Mouse (Mus musculus) MEL (cell line): Measurements from ENCODE around the gene Zfp110. TPM values are rescaled to one million over a fixed set of nuclear protein-coding genes. Genes with fewer than 3 reads are reported as not detected.
"Not testable (repeated sequence)": the region's sequence is repeated elsewhere in the genome, so short reads cannot be mapped to it uniquely, and the experiment has no call there.

Source experiments
- DNase-seq: peaks from one replicate; pipeline ENCODE4 v3.0.0; 2011; ENCODE audit warnings: low read depth, low spot score
- H3K27ac ChIP-seq: 2 replicates; pipeline ENCODE4 v1.5.1; 2012; ENCODE audit warnings: low read depth, mild to moderate bottlenecking, control low read depth, low read length, moderate library complexity; ENCODE audit not compliant: control insufficient read depth
- H3K27me3 ChIP-seq, 2 experiments: fragments of 150-350 bp in 1 of 2; sonication (generic) in 1 of 2; 2 replicates each; pipeline ENCODE4 v1.6.1; 2012; ENCODE audit warnings: low read length in 2 of 2, mild to moderate bottlenecking in 2 of 2, improper control_type of control experiment in 1 of 2, moderate library complexity in 1 of 2; ENCODE audit not compliant: insufficient read depth in 2 of 2, control insufficient read depth in 1 of 2
- H3K36me3 ChIP-seq, 2 experiments: 2 replicates each; pipeline ENCODE4 v1.6.1; 2012 to 2014; ENCODE audit warnings: low read length in 2 of 2, improper control_type of control experiment in 1 of 2, inconsistent platforms in 1 of 2, mild to moderate bottlenecking in 1 of 2; ENCODE audit not compliant: insufficient read depth in 2 of 2, control insufficient read depth in 1 of 2
- H3K4me1 ChIP-seq, 2 experiments: fragments of 150-350 bp in 1 of 2; sonication (generic) in 1 of 2; 2 replicates each; pipeline ENCODE4 v1.6.1; 2012; ENCODE audit warnings: low read length in 2 of 2, improper control_type of control experiment in 1 of 2, mild to moderate bottlenecking in 1 of 2; ENCODE audit not compliant: insufficient read depth in 2 of 2, control insufficient read depth in 1 of 2
- H3K4me3 ChIP-seq, 2 experiments: fragments of 150-350 bp in 1 of 2; sonication (generic) in 1 of 2; 2 replicates each; pipeline ENCODE4 v1.5.1; 2012; ENCODE audit warnings: low read depth in 2 of 2, low read length in 2 of 2, mild to moderate bottlenecking in 2 of 2, moderate library complexity in 2 of 2, control low read depth in 1 of 2, improper control_type of control experiment in 1 of 2; ENCODE audit not compliant: control insufficient read depth in 1 of 2, insufficient read depth in 1 of 2
- H3K79me2 ChIP-seq: 2 replicates; pipeline ENCODE4 v1.6.1; 2012; ENCODE audit warnings: mild to moderate bottlenecking, low read length, moderate library complexity; ENCODE audit not compliant: control insufficient read depth, poor library complexity, insufficient read depth
- H3K9ac ChIP-seq: 2 replicates; pipeline ENCODE4 v1.6.1; 2012; ENCODE audit warnings: low read depth, mild to moderate bottlenecking, control low read depth, low read length, moderate library complexity; ENCODE audit not compliant: control insufficient read depth, poor library complexity, severe bottlenecking
- H3K9me3 ChIP-seq: fragments of 150-350 bp; sonication (generic); replicated peaks from 2 replicates; pipeline ENCODE4 v1.6.1; 2012; ENCODE audit warnings: mild to moderate bottlenecking, low read length, improper control_type of control experiment, moderate library complexity; ENCODE audit not compliant: insufficient read depth
- BHLHE40 ChIP-seq: IDR thresholded peaks from 2 replicates; pipeline ENCODE4 v1.6.1; 2012; ENCODE audit warnings: low read depth, mild to moderate bottlenecking, inconsistent platforms, low read length, improper control_type of control experiment, borderline replicate concordance
- CHD2 ChIP-seq: IDR thresholded peaks from 2 replicates; pipeline ENCODE4 v1.6.1; 2011; ENCODE audit warnings: low read length, improper control_type of control experiment
- E2F4 ChIP-seq: IDR thresholded peaks from 2 replicates; pipeline ENCODE4 v1.6.1; 2011; ENCODE audit warnings: low read depth, low read length, improper control_type of control experiment, borderline replicate concordance
- EP300 ChIP-seq, 2 experiments: IDR thresholded peaks; 2 replicates each; pipeline ENCODE4 v1.6.1; 2011; ENCODE audit warnings: improper control_type of control experiment in 2 of 2, low read length in 2 of 2, low read depth in 1 of 2, mild to moderate bottlenecking in 1 of 2
- ETS1 ChIP-seq: IDR thresholded peaks from 2 replicates; pipeline ENCODE4 v1.6.1; 2012; ENCODE audit warnings: low read depth, mild to moderate bottlenecking, inconsistent platforms, low read length, improper control_type of control experiment, moderate library complexity
- GABPA ChIP-seq: IDR thresholded peaks from 2 replicates; pipeline ENCODE4 v1.6.1; 2012; ENCODE audit warnings: low read depth, mild to moderate bottlenecking, inconsistent platforms, low read length, improper control_type of control experiment, moderate library complexity
- KAT2A ChIP-seq: conservative IDR thresholded peaks from 2 replicates; pipeline ENCODE4 v1.6.1; 2012; ENCODE audit warnings: low read depth, low read length, improper control_type of control experiment, inconsistent platforms
- MAFK ChIP-seq: IDR thresholded peaks from 2 replicates; pipeline ENCODE4 v1.6.1; 2011; ENCODE audit warnings: low read depth, mild to moderate bottlenecking, low read length, improper control_type of control experiment, borderline replicate concordance
- MYC ChIP-seq: IDR thresholded peaks from 2 replicates; pipeline ENCODE4 v1.6.1; 2011; ENCODE audit warnings: low read depth, mild to moderate bottlenecking, low read length, improper control_type of control experiment, moderate library complexity
- NRF1 ChIP-seq: IDR thresholded peaks from 2 replicates; pipeline ENCODE4 v1.6.1; 2014; ENCODE audit warnings: low read depth, mild to moderate bottlenecking, inconsistent platforms, low read length, improper control_type of control experiment, moderate library complexity; ENCODE audit not compliant: poor library complexity, insufficient read depth, severe bottlenecking
- POLR2A ChIP-seq, 2 experiments: IDR thresholded peaks; 2 replicates each; pipeline ENCODE4 v1.6.1; 2011 to 2012; ENCODE audit warnings: low read length in 2 of 2, mild to moderate bottlenecking in 2 of 2, control low read depth in 1 of 2, improper control_type of control experiment in 1 of 2, low read depth in 1 of 2, moderate library complexity in 1 of 2; ENCODE audit not compliant: control insufficient read depth in 1 of 2, insufficient read depth in 1 of 2, poor library complexity in 1 of 2
- POLR2AphosphoS2 ChIP-seq: IDR thresholded peaks from 2 replicates; pipeline ENCODE4 v1.6.1; 2011; ENCODE audit warnings: low read length, improper control_type of control experiment
- POLR2AphosphoS5 ChIP-seq: IDR thresholded peaks from 2 replicates; pipeline ENCODE4 v1.6.1; 2012; ENCODE audit warnings: low read depth, borderline replicate concordance, mild to moderate bottlenecking, inconsistent platforms, low read length, moderate library complexity, mixed read lengths
- RCOR1 ChIP-seq: IDR thresholded peaks from 2 replicates; pipeline ENCODE4 v1.6.1; 2012; ENCODE audit warnings: low read depth, mild to moderate bottlenecking, inconsistent platforms, low read length, improper control_type of control experiment
- SIN3A ChIP-seq: IDR thresholded peaks from 2 replicates; pipeline ENCODE4 v1.6.1; 2012; ENCODE audit warnings: low read length, improper control_type of control experiment, inconsistent platforms
- SMC3 ChIP-seq: IDR thresholded peaks from 2 replicates; pipeline ENCODE4 v1.6.1; 2011; ENCODE audit warnings: low read depth, low read length, improper control_type of control experiment
- TBP ChIP-seq: IDR thresholded peaks from 2 replicates; pipeline ENCODE4 v1.8.0; 2011; ENCODE audit warnings: low read depth, low read length, improper control_type of control experiment
- UBTF ChIP-seq: IDR thresholded peaks from 2 replicates; pipeline ENCODE4 v1.6.1; 2012; ENCODE audit warnings: low read depth, mild to moderate bottlenecking, inconsistent platforms, low read length, improper control_type of control experiment, moderate library complexity, borderline replicate concordance; ENCODE audit not compliant: insufficient read depth
- USF1 ChIP-seq: IDR thresholded peaks from 2 replicates; pipeline ENCODE4 v1.6.1; 2014; ENCODE audit warnings: low read depth, mild to moderate bottlenecking, inconsistent platforms, low read length, improper control_type of control experiment, moderate library complexity
- polyA plus RNA-seq, 2 experiments: library from polyadenylated mRNA; stranded (reverse) in 1 of 2; unstranded in 1 of 2; fragments of >175 nt in 1 of 2; fragments of >200 nt in 1 of 2; gene quantifications; 2 replicates each; pipeline versions ENCODE4 v1.2.1 to v1.2.4; 2012; ENCODE audit warnings: low replicate concordance in 2 of 2, low read depth in 1 of 2; ENCODE audit not compliant: insufficient read length in 2 of 2, insufficient read depth in 1 of 2, missing spikeins in 1 of 2
- total RNA-seq: library from RNA; depleted of rRNA; stranded (reverse); fragments of 300-350 nt; gene quantifications from 2 replicates; pipeline ENCODE4 v1.2.3, GENCODE M21; 2012

Gene Zfp110
- total and polyA plus RNA-seq, 3 experiments, result 17.0 to 86.6 (median 28.2) TPM

- no peak for DNase-seq
- H3K36me3 ChIP-seq, result no peaks in the 10 kb centered on the region
- no peaks in the 10 kb centered on the region for H3K27me3 ChIP-seq
- H3K4me1 ChIP-seq, result no peaks in the 10 kb centered on the region
- H3K9me3 ChIP-seq, result no peaks in the 10 kb centered on the region
- H3K27ac ChIP-seq, result no peak overlapping the region
- TF ChIP-seq POLR2A (IDR thresholded peaks at IDR 0.05; ENCODE audit: control insufficient read depth in 1 of 2, insufficient read depth in 1 of 2, low read depth in 1 of 2, low read length in 2 of 2, poor library complexity in 1 of 2) (no peak), MYC (no peak), RCOR1 (no peak), E2F4 (no peak), POLR2AphosphoS5 (no peak), SMC3 (no peak), ETS1 (no peak), KAT2A (no peak)
- no peak overlapping the region for H3K9ac ChIP-seq
- no peaks in the 10 kb centered on the region for H3K79me2 ChIP-seq
- H3K4me3 ChIP-seq, result no peak overlapping the region
Observed at GRCm38 (mm10) chr7:12788025-12788424, 46.5 kb upstream of the Zfp110 start.

GRCm38 (mm10) chr7:12792624-12793023 lies 41.9 kb upstream of the Zfp110 start:
- H3K27me3 ChIP-seq, H3K79me2 ChIP-seq, H3K27ac ChIP-seq, H3K4me3 ChIP-seq, H3K9me3 ChIP-seq, H3K36me3 ChIP-seq, DNase-seq, H3K4me1 ChIP-seq, H3K9ac ChIP-seq: not testable (repeated sequence)

GRCm38 (mm10) chr7:12797971-12798370 lies 36.6 kb upstream of the Zfp110 start:
- H3K36me3 ChIP-seq, result no peaks in the 10 kb centered on the region; a peak in 1 of 4 replicates
- H3K27me3 ChIP-seq, result no peaks in the 10 kb centered on the region
- TF ChIP-seq UBTF (no peak), ETS1 (no peak), E2F4 (no peak), MAFK (no peak), POLR2AphosphoS2 (no peak), USF1 (no peak), TBP (no peak), KAT2A (no peak), BHLHE40 (no peak), EP300 (IDR thresholded peaks at IDR 0.05; ENCODE audit: low read depth in 1 of 2, low read length in 2 of 2) (no peak), GABPA (no peak), CHD2 (no peak), SIN3A (no peak), NRF1 (no peak)
- H3K9me3 ChIP-seq, result no peaks in the 10 kb centered on the region
- no peak overlapping the region for H3K9ac ChIP-seq
- no peak overlapping the region for H3K4me3 ChIP-seq
- no peaks in the 10 kb centered on the region for H3K79me2 ChIP-seq
- no peak for DNase-seq
- H3K4me1 ChIP-seq, result no peaks in the 10 kb centered on the region
- no peak overlapping the region for H3K27ac ChIP-seq
